Mouse (Mus musculus) liver, embryonic 14.5 days (tissue): Measurements from ENCODE around the gene Gm27029.

ENCODE experiments used
- CTCF ChIP-seq: IDR thresholded peaks from 2 replicates; pipeline ENCODE4 v1.5.1; 2016; ENCODE audit warnings: antibody characterized with exemption, low read depth, control low read depth
- EP300 ChIP-seq: IDR thresholded peaks from 2 replicates; pipeline ENCODE4 v1.6.1; 2016; ENCODE audit warnings: antibody characterized with exemption, low read depth

DNA sequence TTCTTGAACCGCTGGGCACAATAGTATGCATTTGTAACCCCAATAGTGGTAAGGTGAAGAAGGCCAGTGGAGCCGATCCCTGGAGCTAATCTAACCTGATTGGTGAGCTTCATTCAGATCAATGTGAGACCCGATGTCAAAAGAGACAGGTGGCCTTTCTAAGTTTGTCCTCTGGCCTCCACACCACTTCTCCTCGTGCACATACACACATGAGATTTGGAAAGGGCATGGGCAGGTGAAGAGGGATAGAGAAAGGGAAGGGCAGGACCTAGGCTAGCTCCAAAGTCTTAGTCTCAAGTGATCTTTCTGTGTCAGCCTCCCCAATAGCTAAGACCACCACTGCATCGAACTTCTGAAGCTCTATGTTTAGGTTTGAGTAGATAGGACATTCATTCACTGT is 54.5 kb downstream of the Gm27029 start:
- TF ChIP-seq CTCF (no peak), EP300 (no peak)
